Mouse (Mus musculus): Measurements from ENCODE around the gene Tnp2.

- TF ChIP-seq CTCF (IDR thresholded peaks at IDR 0.05; ENCODE audit: low read depth) (no peak), EP300 (IDR thresholded peaks at IDR 0.05; ENCODE audit: low read depth) (no peak)
Observed at GRCm38 (mm10) chr16:10783152-10783434, 5.4 kb downstream of the Tnp2 start.

All from liver, embryonic 14.5 days (tissue).